ENCODE assay signal across 7 mouse cellular contexts in the genomic region with DNA sequence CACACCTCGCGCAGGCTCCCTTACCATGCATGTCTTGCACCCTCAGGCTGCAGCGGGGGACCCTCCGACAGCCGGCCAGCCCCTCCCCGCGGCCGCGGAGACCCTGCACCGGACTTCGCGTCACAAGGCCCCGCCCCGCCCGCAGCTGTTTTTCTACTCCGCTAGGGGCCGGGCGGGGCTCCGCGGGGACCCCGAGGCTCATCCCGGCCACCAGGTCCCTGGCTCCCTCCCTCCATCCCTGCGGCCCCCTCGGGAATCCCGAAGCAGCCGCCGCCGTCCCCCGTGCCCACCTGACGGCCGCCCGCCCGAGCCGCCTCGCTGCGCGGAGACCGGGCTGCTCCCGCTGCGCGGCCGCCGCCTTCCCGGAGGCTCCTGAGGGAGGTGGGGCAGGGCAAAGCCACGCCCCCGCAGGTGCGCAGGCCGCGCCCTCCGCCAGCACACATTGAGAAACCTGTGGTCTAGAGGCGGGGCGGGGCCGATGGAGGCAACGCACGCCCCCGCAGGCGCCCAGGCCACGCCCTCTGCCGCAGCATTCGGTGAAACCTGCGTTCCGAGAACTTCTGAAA. TPM values are rescaled to one million over a fixed set of nuclear protein-coding genes. Genes with fewer than 3 reads are reported as not detected.
DNase-seq lines count a peak whose midpoint lies in the region; ATAC-seq and TF ChIP-seq lines count a peak whose summit lies in the region.

A gene (minus strand): TSS at position 374 of the 566 bp plus-strand sequence.

- H3K27me3 ChIP-seq in heart, postnatal 0 days (ENCODE audit: control insufficient read depth, insufficient read depth, low read length), result peaks cover 38% of the 10 kb centered on the region
- peaks cover 82% of the 10 kb centered on the region for H3K27me3 ChIP-seq in midbrain, embryonic 10.5 days (ENCODE audit: low read depth, poor library complexity, severe bottlenecking)

- no peak for TF ChIP-seq EP300 in heart, postnatal 0 days (IDR thresholded peaks at IDR 0.05; ENCODE audit: low read depth)

- TF ChIP-seq CTCF in heart, postnatal 0 days (IDR thresholded peaks at IDR 0.05; ENCODE audit: low read depth), result no peak

- H3K9me3 ChIP-seq in heart, postnatal 0 days (replicated peaks; ENCODE audit: control insufficient read depth, low read length), result peaks cover 5% of the 10 kb centered on the region; the same call in 1 of the 2 replicates
- peaks cover 12% of the 10 kb centered on the region for H3K9me3 ChIP-seq in midbrain, embryonic 10.5 days (replicated peaks)

- peak within 1 kb of the TSS; percentile 64 for H3K4me3 ChIP-seq in heart, postnatal 0 days (ENCODE audit: low read depth, low read length)
- H3K4me3 ChIP-seq in midbrain, embryonic 10.5 days, result peak within 1 kb of the TSS; percentile 76

- ATAC-seq in heart, postnatal 0 days (ENCODE audit: insufficient read depth, low read depth), result no peak

- 0 out of 2 replicates have a peak, but pooled peaks cover 5% of the 10 kb centered on the region for H3K4me1 ChIP-seq in heart, postnatal 0 days (ENCODE audit: control insufficient read depth, insufficient read depth)
- H3K4me1 ChIP-seq in midbrain, embryonic 10.5 days, result peaks cover 27% of the 10 kb centered on the region

- H3K4me2 ChIP-seq in heart, postnatal 0 days (ENCODE audit: low read depth, low read length), result peak within 1 kb of the TSS; percentile 96

- peak within 1 kb of the TSS; percentile 53 for H3K9ac ChIP-seq in heart, postnatal 0 days (replicated peaks; ENCODE audit: low read depth, low read length)

- H3K27ac ChIP-seq in heart, postnatal 0 days (ENCODE audit: low read depth), result no peak within 1 kb of the TSS
- H3K27ac ChIP-seq in midbrain, embryonic 10.5 days (replicated peaks), result peak within 1 kb of the TSS; percentile 53; the same call in 1 of the 2 replicates

- peak; percentile 45 for DNase-seq in MEL-GATA-1-ER (ENCODE audit: extremely low read depth, low read depth)
- peak; percentile 87 for DNase-seq in c-Kit-positive CD71-positive TER-119-negative erythroid progenitor cells, embryonic 14.5 days (ENCODE audit: low read depth)
- no peak for DNase-seq in heart, postnatal 0 days (ENCODE audit: low spot score)
- peak; percentile 25 for DNase-seq in large intestine, adult 2 months (ENCODE audit: low read depth, low spot score)
- DNase-seq in midbrain, embryonic 10.5 days (ENCODE audit: low spot score), result peak; percentile 48
- peak; percentile 83 to 85 for DNase-seq in spleen, postnatal 36 days (ENCODE audit: low spot score in 2 of 2)
- no peak for DNase-seq in right cerebral cortex, postnatal 10 days (ENCODE audit: low spot score in 2 of 2)

- under 1% methylated on average over 60 of the region's 62 CpGs for WGBS in heart, postnatal 0 days
- WGBS in large intestine, adult 2 months, result 1% methylated on average over 62 of the region's 62 CpGs
- 1% methylated on average over 62 of the region's 62 CpGs for WGBS in midbrain, embryonic 10.5 days

- H3K36me3 ChIP-seq in heart, postnatal 0 days (replicated peaks; ENCODE audit: control insufficient read depth, insufficient read depth, low read length), result no peaks in the 10 kb centered on the region
- no peaks in the 10 kb centered on the region for H3K36me3 ChIP-seq in midbrain, embryonic 10.5 days

RNA-seq across cellular contexts. Expression of the gene that starts here (rescaled TPM):
- 0.31 TPM in 1 of 2 replicates, not detected in the other for total RNA-seq in heart, postnatal 0 days (2014; rRNA removed; ENCODE audit: low replicate concordance)
- 0.72 and 0.99 TPM in 2 replicates for polyA plus RNA-seq in heart, postnatal 0 days (2015; fragmentation: Nextera tagmentation; extraction: Ambion mirVana)
- polyA plus RNA-seq in large intestine, adult 2 months (2012; rRNA removed), result 1.2 and 2.0 TPM in 2 replicates
- 2.3 and 3.0 TPM in 2 replicates for polyA plus RNA-seq in midbrain, embryonic 10.5 days (2016; fragmentation: Nextera tagmentation; extraction: Ambion mirVana)

Comparison
In these comparisons a context has a peak if more than half of its experiments do, and no peak if none do; other contexts are left out.
1. DNase-seq: peak in MEL-GATA-1-ER (single experiment), c-Kit-positive CD71-positive TER-119-negative erythroid progenitor cells, embryonic 14.5 days (single experiment), large intestine, adult 2 months (single experiment), midbrain, embryonic 10.5 days (single experiment) and spleen, postnatal 36 days (2 of 2); none in heart, postnatal 0 days (single experiment) and right cerebral cortex, postnatal 10 days (0 of 2).